Mouse (Mus musculus) kidney, embryonic 14.5 days (tissue): ENCODE data around the gene Tmem94. TPM values are rescaled to one million over a fixed set of nuclear protein-coding genes. Genes with fewer than 3 reads are reported as not detected.

ENCODE experiments used
- microRNA-seq: library from miRNA; unstranded; fragments of <30 nt; microRNA quantifications from one replicate; pipeline ENCODE4, GENCODE M21; 2016
- polyA plus RNA-seq: library from polyadenylated mRNA; unstranded; fragments of >200 nt; fragmentation: Nextera tagmentation; extraction: Ambion mirVana; gene quantifications from 2 replicates; pipeline ENCODE4 v1.2.1, GENCODE M21; 2014

Gene Tmem94
- polyA plus RNA-seq, 1 experiment from 2014 or later: 19.9 TPM

Small RNA genes within 50 kb of the gene (microRNA-seq; reads per million reads assigned to microRNA genes)
- gene Mir5621: not detected

Other genes starting within 250 kb of the Tmem94 start
- gene Sumo2, start 229.2 kb upstream of the Tmem94 start, polyA plus RNA-seq: 1,228 and 1,562 TPM in 2 replicates
- gene Nup85, start 201.0 kb upstream of the Tmem94 start, polyA plus RNA-seq: 159 and 197 TPM in 2 replicates
- 99.7 and 100 TPM in 2 replicates for gene Mrps7, start 161.5 kb upstream of the Tmem94 start, polyA plus RNA-seq
- 14.4 and 22.7 TPM in 2 replicates for gene Gga3, start 161.4 kb upstream of the Tmem94 start, polyA plus RNA-seq
- 33.3 and 33.6 TPM in 2 replicates for gene Mif4gd, start 152.5 kb upstream of the Tmem94 start, polyA plus RNA-seq
- gene Slc25a19, start 137.1 kb upstream of the Tmem94 start, polyA plus RNA-seq: 35.3 and 40.8 TPM in 2 replicates
- 47.7 and 53.0 TPM in 2 replicates for gene Grb2, start 56.8 kb upstream of the Tmem94 start, polyA plus RNA-seq
- gene Caskin2, start 48.2 kb downstream of the Tmem94 start, polyA plus RNA-seq: 14.2 and 17.5 TPM in 2 replicates
- 26.2 and 34.9 TPM in 2 replicates for gene Tsen54, start 49.3 kb downstream of the Tmem94 start, polyA plus RNA-seq
- gene Llgl2, start 58.6 kb downstream of the Tmem94 start, polyA plus RNA-seq: 24.3 and 28.7 TPM in 2 replicates
- 2.8 and 5.5 TPM in 2 replicates for gene Myo15b, start 93.0 kb downstream of the Tmem94 start, polyA plus RNA-seq
- 2.3 and 2.9 TPM in 2 replicates for gene Smim5, start 134.5 kb downstream of the Tmem94 start, polyA plus RNA-seq
- 9.4 and 9.6 TPM in 2 replicates for gene Smim6, start 146.6 kb downstream of the Tmem94 start, polyA plus RNA-seq
- gene Sap30bp, start 167.8 kb downstream of the Tmem94 start, polyA plus RNA-seq: 41.4 and 48.1 TPM in 2 replicates
- 13.0 and 19.1 TPM in 2 replicates for gene Recql5, start 168.0 kb downstream of the Tmem94 start, polyA plus RNA-seq
- gene Itgb4, start 209.3 kb downstream of the Tmem94 start, polyA plus RNA-seq: 1.1 and 2.1 TPM in 2 replicates
- gene Galk1, start 247.3 kb downstream of the Tmem94 start, polyA plus RNA-seq: 155 and 166 TPM in 2 replicates